Mouse (Mus musculus) limb, embryonic 14.5 days (tissue): ENCODE measurements around the gene Adgrl3. TPM values are rescaled to one million over a fixed set of nuclear protein-coding genes. Genes with fewer than 3 reads are reported as not detected.

Experiments used
- ATAC-seq: fragments of 200-750 bp; cut with Nextera tagmentation; 2 replicates; pipeline ENCODE4 v1.8.0; 2017; ENCODE audit warnings: low read depth, moderate number of reproducible peaks, moderate TSS enrichment; ENCODE audit not compliant: low FRiP score
- DNase-seq: peaks from one replicate; pipeline ENCODE4 v3.0.0-alpha.2; 2015; ENCODE audit warnings: low spot score
- H3K27ac ChIP-seq: fragments of 300-500 bp; sonication (generic); replicated peaks from 2 replicates; pipeline ENCODE4 v1.5.1; 2014; ENCODE audit warnings: low read depth, mild to moderate bottlenecking, low read length, moderate library complexity, mixed read lengths
- H3K27me3 ChIP-seq: fragments of 300-500 bp; sonication (generic); 2 replicates; pipeline ENCODE4 v1.6.1; 2014; ENCODE audit warnings: low read length, mixed read lengths; ENCODE audit not compliant: control insufficient read depth, insufficient read depth
- H3K36me3 ChIP-seq: fragments of 300-500 bp; sonication (generic); 2 replicates; pipeline ENCODE4 v1.6.1; 2014; ENCODE audit warnings: mild to moderate bottlenecking, low read length, moderate library complexity, mixed read lengths; ENCODE audit not compliant: control insufficient read depth, insufficient read depth
- H3K4me1 ChIP-seq: fragments of 300-500 bp; sonication (generic); 2 replicates; pipeline ENCODE4 v1.6.1; 2014; ENCODE audit warnings: antibody characterized with exemption, low read length, mixed read lengths; ENCODE audit not compliant: control insufficient read depth, insufficient read depth
- H3K4me2 ChIP-seq: fragments of 300-500 bp; sonication (generic); replicated peaks from 2 replicates; pipeline ENCODE4 v1.6.1; 2014; ENCODE audit warnings: low read depth, mild to moderate bottlenecking, low read length, moderate library complexity; ENCODE audit not compliant: severe bottlenecking
- H3K4me3 ChIP-seq: fragments of 300-500 bp; sonication (generic); replicated peaks from 2 replicates; pipeline ENCODE4 v1.5.1; 2014; ENCODE audit warnings: low read length
- H3K9ac ChIP-seq: fragments of 300-500 bp; sonication (generic); 2 replicates; pipeline ENCODE4 v1.6.1; 2014; ENCODE audit warnings: mild to moderate bottlenecking, low read depth, low read length, moderate library complexity; ENCODE audit not compliant: severe bottlenecking
- H3K9me3 ChIP-seq: fragments of 300-500 bp; sonication (generic); 2 replicates; pipeline ENCODE4 v1.6.1; 2016; ENCODE audit warnings: low read length; ENCODE audit not compliant: control insufficient read depth
- POLR2A ChIP-seq: fragments of 200-500 bp; IDR thresholded peaks from 2 replicates; pipeline ENCODE4 v1.8.0; 2012; ENCODE audit warnings: inconsistent platforms, mild to moderate bottlenecking, moderate library complexity, borderline replicate concordance; ENCODE audit not compliant: insufficient read depth, insufficient read length; ENCODE audit errors: extremely low read depth
- WGBS: fragments of 180-500 bp; shearing (Covaris S2); extraction: QIAGEN DNeasy Blood & Tissue Kit; methylation state at CpG from one replicate; pipeline ENCODE4 v1.1.7; 2014; 5-methylcytosine and 5-hydroxymethylcytosine counted together
- polyA plus RNA-seq, 2 experiments: library from polyadenylated mRNA; depleted of rRNA in 1 of 2; stranded (reverse) in 1 of 2; unstranded in 1 of 2; fragments of >200 nt; fragmentation: Nextera tagmentation in 1 of 2; extraction: Ambion mirVana in 1 of 2; gene quantifications; 2 replicates each; pipeline versions ENCODE4 v1.2.1 to v1.2.3; 2012 to 2014

The Adgrl3 gene
- polyA plus RNA-seq, 2 experiments = 37.6 to 41.1 TPM

- Histone ChIP-seq H3K27me3 (no peaks in the 10 kb centered on the region), H3K9ac (no peak overlapping the region), H3K36me3 (no peaks in the 10 kb centered on the region), H3K4me3 (no peak overlapping the region), H3K9me3 (no peaks in the 10 kb centered on the region), H3K27ac (no peak overlapping the region), H3K4me2 (no peak overlapping the region), H3K4me1 (no peaks in the 10 kb centered on the region)
- ATAC-seq (no peak), DNase-seq (peak; percentile 7)
- WGBS = 50% methylated on average over 10 of the region's 10 CpGs
- TF ChIP-seq POLR2A = no peak
These were observed 350.4 kb downstream of the Adgrl3 start for GRCm38 (mm10) chr5:81370126-81370850.

- no peak for ATAC-seq
- Histone ChIP-seq H3K4me1 (no peaks in the 10 kb centered on the region), H3K9ac (no peak overlapping the region), H3K27ac (no peak overlapping the region), H3K27me3 (no peaks in the 10 kb centered on the region), H3K9me3 (0 out of 2 replicates have a peak, but pooled peaks cover 3% of the 10 kb centered on the region), H3K4me3 (no peak overlapping the region), H3K4me2 (no peak overlapping the region), H3K36me3 (no peaks in the 10 kb centered on the region)
- no peak for DNase-seq
- WGBS = 88% methylated on average over 7 of the region's 7 CpGs
- TF ChIP-seq POLR2A = no peak
These were observed 356.1 kb downstream of the Adgrl3 start for GRCm38 (mm10) chr5:81375992-81376391.

GRCm38 (mm10) chr5:81405582-81406143, 385.7 kb downstream of the Adgrl3 start:
- ATAC-seq = no peak
- no peak for DNase-seq

GRCm38 (mm10) chr5:81417326-81417725, 397.4 kb downstream of the Adgrl3 start:
- DNase-seq (no peak), ATAC-seq (no peak)
- 56% methylated on average over 3 of the region's 3 CpGs for WGBS
- no peaks in the 10 kb centered on the region for H3K36me3 ChIP-seq
- no peaks in the 10 kb centered on the region for H3K4me1 ChIP-seq
- H3K9ac ChIP-seq = no peak overlapping the region
- H3K4me3 ChIP-seq = no peak overlapping the region
- H3K9me3 ChIP-seq = no peaks in the 10 kb centered on the region
- H3K27ac ChIP-seq = no peak overlapping the region
- TF ChIP-seq POLR2A = no peak
- H3K27me3 ChIP-seq = no peaks in the 10 kb centered on the region
- no peak overlapping the region for H3K4me2 ChIP-seq

More at GRCm38 (mm10) chr5:81405582-81406143, 385.7 kb downstream of the Adgrl3 start:
- Histone ChIP-seq H3K9ac (no peak overlapping the region), H3K4me2 (no peak overlapping the region), H3K9me3 (no peaks in the 10 kb centered on the region), H3K4me3 (no peak overlapping the region), H3K36me3 (0 out of 2 replicates have a peak, but pooled peaks cover 4% of the 10 kb centered on the region), H3K27ac (no peak overlapping the region), H3K27me3 (no peaks in the 10 kb centered on the region), H3K4me1 (no peaks in the 10 kb centered on the region)
- no peak for TF ChIP-seq POLR2A
- WGBS = 59% methylated on average over 1 of the region's 1 CpGs

- no peak for DNase-seq
- H3K27ac ChIP-seq = no peak overlapping the region
These were observed 407.5 kb downstream of the Adgrl3 start for GRCm38 (mm10) chr5:81427393-81427792.

More at GRCm38 (mm10) chr5:81427393-81427792, 407.5 kb downstream of the Adgrl3 start:
- Histone ChIP-seq H3K4me1 (no peaks in the 10 kb centered on the region), H3K4me2 (no peak overlapping the region), H3K9me3 (no peaks in the 10 kb centered on the region), H3K9ac (no peak overlapping the region), H3K4me3 (no peak overlapping the region), H3K36me3 (no peaks in the 10 kb centered on the region), H3K27me3 (no peaks in the 10 kb centered on the region)
- WGBS = 69% methylated on average over 5 of the region's 5 CpGs
- no peak for ATAC-seq
- no peak for TF ChIP-seq POLR2A
